Mouse (Mus musculus) right cerebral cortex, postnatal 14 days (tissue): ENCODE results near the gene Rbms2.
A peak's percentile ranks its signal among the peaks of the same experiment; 100 is the strongest.
"Not testable (repeated sequence)": the region's sequence is repeated elsewhere in the genome, so short reads cannot be mapped to it uniquely, and the experiment has no call there.

ENCODE experiments used
- DNase-seq: peaks from one replicate; pipeline ENCODE4 v3.0.0; 2022

Rbms2 gene

GRCm38 (mm10) chr10:128090651-128091563, 89.2 kb downstream of the Rbms2 start:
- DNase-seq: peak; percentile 85

- no peak for DNase-seq
Measured at GRCm38 (mm10) chr10:128089842-128090241, 90.3 kb downstream of the Rbms2 start.

GRCm38 (mm10) chr10:128088181-128088580, 91.9 kb downstream of the Rbms2 start:
- no peak for DNase-seq

- not testable (repeated sequence) for DNase-seq
Measured at GRCm38 (mm10) chr10:128087216-128087615, 92.9 kb downstream of the Rbms2 start.

- DNase-seq: peak; percentile 32
Measured at GRCm38 (mm10) chr10:128086391-128086790, 93.7 kb downstream of the Rbms2 start.

- DNase-seq: no peak
Measured at GRCm38 (mm10) chr10:128084160-128084559, 95.9 kb downstream of the Rbms2 start.

- peak; percentile 15 for DNase-seq
Measured at GRCm38 (mm10) chr10:128083688-128084087, 96.4 kb downstream of the Rbms2 start.

- peak; percentile 94 for DNase-seq
Measured at GRCm38 (mm10) chr10:128082880-128083421, 97.1 kb downstream of the Rbms2 start, which contains the start of gene Atp5b. Gene Atp5b, plus strand, starts transcription at chr10:128083273.

- no peak for DNase-seq
Measured at GRCm38 (mm10) chr10:128082477-128082808, 97.7 kb downstream of the Rbms2 start.

- no peak for DNase-seq
Measured at GRCm38 (mm10) chr10:128081807-128082476, 98.2 kb downstream of the Rbms2 start.
